Mouse (Mus musculus): ENCODE measurements around the gene Lsm4.

DNA sequence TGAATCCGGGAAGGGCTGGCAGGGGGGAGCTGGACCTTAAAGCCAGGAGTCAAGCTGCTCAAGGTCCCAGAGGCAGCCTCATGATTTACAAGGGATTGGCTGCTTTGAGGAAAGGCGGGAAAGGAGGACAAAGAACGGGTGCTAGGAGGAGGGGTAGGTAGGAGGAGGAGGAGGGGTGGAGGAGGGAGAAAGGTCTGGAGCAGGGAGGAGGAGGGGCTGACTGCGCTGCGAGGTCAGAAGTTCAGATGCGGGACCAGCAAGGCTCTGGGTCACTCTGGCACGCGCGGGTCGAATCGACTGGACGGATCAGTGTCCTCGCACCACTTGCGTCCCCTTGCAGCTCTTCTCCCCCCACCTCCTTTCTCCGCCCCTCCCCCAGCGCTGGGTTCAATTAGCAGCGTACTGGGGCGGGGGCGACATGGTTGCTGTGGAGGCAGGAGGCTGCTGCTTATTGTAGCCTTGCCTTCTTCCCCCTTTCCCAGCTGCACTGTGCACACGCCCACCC lies 18.7 kb downstream of the Lsm4 start:
- no peak for TF ChIP-seq CTCF (IDR thresholded peaks at IDR 0.05; ENCODE audit: low read depth, low read length)
- TF ChIP-seq POLR2A (IDR thresholded peaks at IDR 0.05; ENCODE audit: extremely low read depth, insufficient read depth, low read length): no peak

All from liver, adult 2 months (tissue).